Mouse (Mus musculus) bone marrow, adult 2 months (tissue): ENCODE measurements around the gene Hoxa4.

Experiments
- CTCF ChIP-seq: fragments of 200-500 bp; IDR thresholded peaks from 2 replicates; pipeline ENCODE4 v1.5.1; 2011; ENCODE audit warnings: low read length, control low read depth; ENCODE audit not compliant: control insufficient read depth, insufficient read depth
- POLR2A ChIP-seq: fragments of 200-500 bp; IDR thresholded peaks from 2 replicates; pipeline ENCODE4 v1.6.1; 2011; ENCODE audit warnings: low read depth, mild to moderate bottlenecking, control low read depth, low read length, borderline replicate concordance; ENCODE audit not compliant: control insufficient read depth

DNA sequence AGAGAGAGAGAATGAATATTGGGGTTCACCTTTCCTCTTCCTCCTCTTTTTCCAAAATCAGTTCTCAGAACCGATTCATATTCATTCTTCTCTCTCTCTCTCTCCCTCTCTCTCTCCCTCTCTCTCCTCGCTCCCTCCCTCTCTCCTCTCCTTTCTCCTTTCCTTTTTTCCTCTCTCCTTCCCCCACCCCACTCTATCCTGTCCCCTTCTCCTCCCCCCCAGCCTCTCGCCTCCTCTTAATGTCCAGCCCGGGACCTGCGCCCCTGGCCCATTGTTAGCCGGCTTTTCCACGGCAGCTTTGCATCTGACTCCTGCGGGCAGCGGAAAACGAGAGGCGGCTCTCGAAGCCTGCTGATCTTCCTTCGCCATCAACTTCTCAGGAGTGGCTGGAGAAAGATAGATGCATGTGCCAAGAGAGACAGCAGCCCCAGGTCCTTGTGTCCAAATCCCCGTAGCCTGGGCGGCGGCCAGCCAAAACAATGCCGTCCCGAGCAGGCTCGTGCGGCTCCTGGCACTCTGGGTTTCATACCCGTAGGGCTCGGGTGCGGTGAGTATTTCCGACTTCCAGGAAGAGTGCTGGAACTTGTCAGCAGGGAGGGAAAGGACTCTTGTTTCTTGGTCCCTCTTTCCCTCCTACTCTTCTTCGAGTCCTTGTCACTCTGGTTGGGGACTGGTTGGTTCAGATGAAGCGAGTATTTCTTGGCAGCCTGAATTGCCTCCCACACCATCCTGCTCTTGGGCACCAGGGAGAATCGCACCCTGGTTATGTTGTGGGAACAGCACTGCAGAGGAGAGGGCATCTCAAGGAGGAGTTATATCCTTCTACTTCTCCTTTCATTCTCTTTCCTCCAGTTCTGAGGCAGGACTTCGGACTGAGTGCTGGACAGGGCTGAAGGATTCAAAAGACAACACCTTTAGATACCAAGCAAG, 25.8 kb downstream of the Hoxa4 start:
- no peak for TF ChIP-seq CTCF
- no peak for TF ChIP-seq POLR2A
